Mouse (Mus musculus): ENCODE data around the gene Tmem200c. TPM values are rescaled to one million over a fixed set of nuclear protein-coding genes. Genes with fewer than 3 reads are reported as not detected.

The Tmem200c gene
- polyA plus RNA-seq, 1 experiment from 2014 or later: 0.57 TPM

- no peak overlapping the region for H3K27ac ChIP-seq
- H3K4me2 ChIP-seq (replicated peaks): no peak overlapping the region
- H3K4me3 ChIP-seq (replicated peaks): no peak overlapping the region
- H3K9me3 ChIP-seq: no peaks in the 10 kb centered on the region
- no peak overlapping the region for H3K9ac ChIP-seq
- no peaks in the 10 kb centered on the region for H3K36me3 ChIP-seq
- H3K27me3 ChIP-seq (replicated peaks): no peaks in the 10 kb centered on the region
- no peak for ATAC-seq
- no peaks in the 10 kb centered on the region for H3K4me1 ChIP-seq (replicated peaks)
- 82% methylated on average over 7 of the region's 7 CpGs for WGBS
Measured at GRCm38 (mm10) chr17:68852171-68852966, 25.9 kb downstream of the Tmem200c start.

- ATAC-seq: no peak
- H3K4me3 ChIP-seq (replicated peaks): no peak overlapping the region
- H3K9ac ChIP-seq: no peak overlapping the region
- H3K9me3 ChIP-seq: no peaks in the 10 kb centered on the region
- no peaks in the 10 kb centered on the region for H3K27me3 ChIP-seq (replicated peaks)
- no peak overlapping the region for H3K27ac ChIP-seq
- 74% methylated on average over 3 of the region's 3 CpGs for whole genome bisulfite sequencing
- no peaks in the 10 kb centered on the region for H3K4me1 ChIP-seq (replicated peaks)
- no peaks in the 10 kb centered on the region for H3K36me3 ChIP-seq
- no peak overlapping the region for H3K4me2 ChIP-seq (replicated peaks)
Measured at GRCm38 (mm10) chr17:68864175-68864574, 37.8 kb downstream of the Tmem200c start.

- no peak overlapping the region for H3K9ac ChIP-seq
- H3K9me3 ChIP-seq: no peaks in the 10 kb centered on the region
- no peaks in the 10 kb centered on the region for H3K36me3 ChIP-seq
- H3K4me2 ChIP-seq (replicated peaks): no peak overlapping the region
- no peaks in the 10 kb centered on the region for H3K4me1 ChIP-seq (replicated peaks)
- H3K27me3 ChIP-seq (replicated peaks): no peaks in the 10 kb centered on the region
- no peak for ATAC-seq
- H3K27ac ChIP-seq: no peak overlapping the region
- no peak overlapping the region for H3K4me3 ChIP-seq (replicated peaks)
Measured at GRCm38 (mm10) chr17:68868439-68868838, 42.0 kb downstream of the Tmem200c start.

GRCm38 (mm10) chr17:68874021-68874420 lies 47.6 kb downstream of the Tmem200c start:
- Histone ChIP-seq H3K36me3 (no peaks in the 10 kb centered on the region), H3K4me1 (replicated peaks) (no peaks in the 10 kb centered on the region), H3K4me3 (replicated peaks) (no peak overlapping the region), H3K4me2 (replicated peaks) (no peak overlapping the region), H3K27me3 (replicated peaks) (no peaks in the 10 kb centered on the region), H3K9me3 (no peaks in the 10 kb centered on the region), H3K27ac (no peak overlapping the region), H3K9ac (no peak overlapping the region)
- 70% methylated on average over 8 of the region's 8 CpGs for WGBS
- ATAC-seq: no peak

- Histone ChIP-seq H3K27me3 (replicated peaks) (no peaks in the 10 kb centered on the region), H3K27ac (no peak overlapping the region), H3K9me3 (no peaks in the 10 kb centered on the region), H3K9ac (no peak overlapping the region), H3K4me3 (replicated peaks) (no peak overlapping the region), H3K4me1 (replicated peaks) (no peaks in the 10 kb centered on the region), H3K36me3 (no peaks in the 10 kb centered on the region), H3K4me2 (replicated peaks) (no peak overlapping the region)
- ATAC-seq: no peak
- WGBS: 68% methylated on average over 5 of the region's 5 CpGs
Measured at GRCm38 (mm10) chr17:68875251-68875650, 48.8 kb downstream of the Tmem200c start.

GRCm38 (mm10) chr17:68875917-68876495 lies 49.6 kb downstream of the Tmem200c start:
- WGBS: 85% methylated on average over 10 of the region's 10 CpGs
- no peaks in the 10 kb centered on the region for H3K9me3 ChIP-seq
- H3K36me3 ChIP-seq: no peaks in the 10 kb centered on the region
- no peak overlapping the region for H3K4me3 ChIP-seq (replicated peaks)
- no peak overlapping the region for H3K4me2 ChIP-seq (replicated peaks)
- H3K4me1 ChIP-seq (replicated peaks): no peaks in the 10 kb centered on the region
- no peak for ATAC-seq
- no peaks in the 10 kb centered on the region for H3K27me3 ChIP-seq (replicated peaks)
- H3K9ac ChIP-seq: no peak overlapping the region
- no peak overlapping the region for H3K27ac ChIP-seq

GRCm38 (mm10) chr17:68881725-68882524 lies 55.5 kb downstream of the Tmem200c start:
- Histone ChIP-seq H3K27me3 (replicated peaks) (no peaks in the 10 kb centered on the region), H3K4me1 (replicated peaks) (no peaks in the 10 kb centered on the region), H3K9ac (peak overlapping the region; percentile 23; the same call in 1 of the 2 replicates), H3K4me2 (replicated peaks) (peak overlapping the region; percentile 57), H3K36me3 (no peaks in the 10 kb centered on the region), H3K9me3 (no peaks in the 10 kb centered on the region), H3K4me3 (replicated peaks) (peak overlapping the region; percentile 35), H3K27ac (no peak overlapping the region)
- ATAC-seq: peak; percentile 79
- WGBS: 12% methylated on average over 21 of the region's 21 CpGs

- no peak overlapping the region for H3K9ac ChIP-seq
- no peak overlapping the region for H3K4me3 ChIP-seq (replicated peaks)
- H3K9me3 ChIP-seq: no peaks in the 10 kb centered on the region
- no peaks in the 10 kb centered on the region for H3K4me1 ChIP-seq (replicated peaks)
- 56% methylated on average over 3 of the region's 3 CpGs for WGBS
- H3K27me3 ChIP-seq (replicated peaks): no peaks in the 10 kb centered on the region
- H3K36me3 ChIP-seq: no peaks in the 10 kb centered on the region
- ATAC-seq: peak; percentile 75
- no peak overlapping the region for H3K4me2 ChIP-seq (replicated peaks)
- H3K27ac ChIP-seq: no peak overlapping the region
Measured at GRCm38 (mm10) chr17:68883474-68884083, 57.2 kb downstream of the Tmem200c start.

- no peak overlapping the region for H3K4me3 ChIP-seq (replicated peaks)
- H3K27me3 ChIP-seq (replicated peaks): no peaks in the 10 kb centered on the region
- H3K4me2 ChIP-seq (replicated peaks): no peak overlapping the region
- no peak overlapping the region for H3K9ac ChIP-seq
- ATAC-seq: no peak
- no peaks in the 10 kb centered on the region for H3K9me3 ChIP-seq
- WGBS: 87% methylated on average over 3 of the region's 3 CpGs
- no peaks in the 10 kb centered on the region for H3K36me3 ChIP-seq
- H3K4me1 ChIP-seq (replicated peaks): no peaks in the 10 kb centered on the region
- no peak overlapping the region for H3K27ac ChIP-seq
Measured at GRCm38 (mm10) chr17:68890672-68891071, 64.2 kb downstream of the Tmem200c start.

Other genes with a start within 250 kb of the Tmem200c start
- 118 and 131 TPM in 2 replicates for gene Epb41l3, start 249.1 kb downstream of the Tmem200c start, polyA plus RNA-seq (2015; fragmentation: Nextera tagmentation; extraction: Ambion mirVana)

Data from intestine, embryonic 15.5 days (tissue).